Mouse (Mus musculus): ENCODE data around the gene Lrwd1. TPM values are rescaled to one million over a fixed set of nuclear protein-coding genes. Genes with fewer than 3 reads are reported as not detected.

Gene Lrwd1
- total and polyA plus RNA-seq, 2 experiments from 2014 or later: 16.8 to 35.8 TPM

DNA sequence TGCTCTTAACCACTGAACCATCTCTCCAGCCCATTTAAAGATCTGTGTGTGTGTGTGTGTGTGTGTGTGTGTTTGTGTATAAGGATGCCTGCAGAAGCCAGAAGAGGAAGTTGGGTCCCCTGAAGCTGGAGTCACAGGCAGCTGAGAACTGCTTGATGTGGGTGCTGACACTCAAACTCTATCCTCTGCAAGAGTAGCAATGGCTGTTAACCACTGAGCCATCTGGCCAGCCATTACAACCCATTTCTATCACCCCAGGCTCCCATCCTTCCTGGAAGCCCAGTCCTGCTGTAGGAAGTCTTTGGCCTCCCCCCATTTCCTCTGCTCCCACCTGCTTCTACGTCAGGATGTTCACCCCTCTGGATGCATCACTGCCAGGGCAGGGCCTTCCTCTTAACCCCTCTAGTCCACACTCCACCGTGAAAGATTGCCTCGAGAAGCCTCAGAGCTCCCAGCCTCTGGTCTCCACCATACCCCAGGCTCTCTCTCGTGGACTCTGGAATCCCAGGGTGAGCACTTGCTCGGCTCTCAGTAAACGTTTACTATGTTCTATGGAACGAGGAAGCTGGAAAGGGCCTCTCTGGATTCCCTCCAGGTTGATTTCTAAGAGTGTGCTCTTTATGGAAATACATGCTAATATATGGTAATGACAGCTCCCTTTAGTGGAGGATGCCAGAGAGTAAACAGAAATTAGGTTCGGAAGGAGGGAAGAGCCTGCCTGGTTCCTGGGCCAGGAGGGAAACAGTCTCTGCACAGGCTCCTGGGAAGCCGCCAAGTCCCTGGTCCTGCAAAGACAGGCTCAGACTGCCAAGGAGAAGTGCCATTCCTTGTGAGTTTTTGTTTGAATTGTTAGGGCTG, 38.0 kb upstream of the Lrwd1 start:
- ATAC-seq: no peak
- no peak overlapping the region for H3K9ac ChIP-seq (replicated peaks; ENCODE audit: low read length)
- no peak overlapping the region for H3K4me3 ChIP-seq (ENCODE audit: low read length)
- H3K27ac ChIP-seq: peak overlapping the region; percentile 26; the same call in 1 of the 2 replicates
- WGBS: 23% methylated on average over 9 of the region's 9 CpGs
- DNase-seq (ENCODE audit: low spot score): peak; percentile 79
- no peak overlapping the region for H3K4me2 ChIP-seq (ENCODE audit: low read depth, low read length)
- H3K9me3 ChIP-seq (ENCODE audit: low read length): no peaks in the 10 kb centered on the region
- H3K36me3 ChIP-seq (ENCODE audit: insufficient read depth, low read length): peaks cover 12% of the 10 kb centered on the region
- TF ChIP-seq CTCF (IDR thresholded peaks at IDR 0.05; ENCODE audit: low read depth): no peak
- peaks cover 4% of the 10 kb centered on the region; the same call in 1 of the 2 replicates for H3K4me1 ChIP-seq (ENCODE audit: insufficient read depth, low read length)
- H3K27me3 ChIP-seq (ENCODE audit: insufficient read depth, low read length): no peaks in the 10 kb centered on the region

- Histone ChIP-seq H3K27me3 (ENCODE audit: insufficient read depth, low read length) (no peaks in the 10 kb centered on the region), H3K27ac (no peak overlapping the region), H3K9me3 (ENCODE audit: low read length) (no peaks in the 10 kb centered on the region), H3K9ac (replicated peaks; ENCODE audit: low read length) (no peak overlapping the region), H3K4me3 (ENCODE audit: low read length) (no peak overlapping the region), H3K4me2 (ENCODE audit: low read depth, low read length) (no peak overlapping the region), H3K4me1 (ENCODE audit: insufficient read depth, low read length) (peaks cover 4% of the 10 kb centered on the region; the same call in 1 of the 2 replicates), H3K36me3 (ENCODE audit: insufficient read depth, low read length) (0 out of 2 replicates have a peak, but pooled peaks cover 4% of the 10 kb centered on the region)
- 82% methylated on average over 9 of the region's 9 CpGs for WGBS
- no peak for TF ChIP-seq CTCF (IDR thresholded peaks at IDR 0.05; ENCODE audit: low read depth)
- ATAC-seq: no peak
- DNase-seq (ENCODE audit: low spot score): no peak
These were observed 37.1 kb upstream of the Lrwd1 start for GRCm38 (mm10) chr5:136172939-136173338.

- Histone ChIP-seq H3K27ac (peak overlapping the region; percentile 83), H3K4me2 (ENCODE audit: low read depth, low read length) (peak overlapping the region; percentile 90), H3K4me1 (ENCODE audit: insufficient read depth, low read length) (peaks cover 4% of the 10 kb centered on the region; the same call in 1 of the 2 replicates), H3K9ac (replicated peaks; ENCODE audit: low read length) (peak overlapping the region; percentile 69; the same call in 1 of the 2 replicates), H3K4me3 (ENCODE audit: low read length) (peak overlapping the region; percentile 59), H3K36me3 (ENCODE audit: insufficient read depth, low read length) (no peaks in the 10 kb centered on the region), H3K9me3 (ENCODE audit: low read length) (no peaks in the 10 kb centered on the region), H3K27me3 (ENCODE audit: insufficient read depth, low read length) (no peaks in the 10 kb centered on the region)
- 27% methylated on average over 17 of the region's 17 CpGs for WGBS
- TF ChIP-seq CTCF (IDR thresholded peaks at IDR 0.05; ENCODE audit: low read depth): no peak
- ATAC-seq: 0 out of 2 replicates have a peak, but pooled peaks have one; percentile 6
- peak; percentile 16 for DNase-seq (ENCODE audit: low spot score)
These were observed 35.8 kb upstream of the Lrwd1 start for GRCm38 (mm10) chr5:136171363-136172341.

DNA sequence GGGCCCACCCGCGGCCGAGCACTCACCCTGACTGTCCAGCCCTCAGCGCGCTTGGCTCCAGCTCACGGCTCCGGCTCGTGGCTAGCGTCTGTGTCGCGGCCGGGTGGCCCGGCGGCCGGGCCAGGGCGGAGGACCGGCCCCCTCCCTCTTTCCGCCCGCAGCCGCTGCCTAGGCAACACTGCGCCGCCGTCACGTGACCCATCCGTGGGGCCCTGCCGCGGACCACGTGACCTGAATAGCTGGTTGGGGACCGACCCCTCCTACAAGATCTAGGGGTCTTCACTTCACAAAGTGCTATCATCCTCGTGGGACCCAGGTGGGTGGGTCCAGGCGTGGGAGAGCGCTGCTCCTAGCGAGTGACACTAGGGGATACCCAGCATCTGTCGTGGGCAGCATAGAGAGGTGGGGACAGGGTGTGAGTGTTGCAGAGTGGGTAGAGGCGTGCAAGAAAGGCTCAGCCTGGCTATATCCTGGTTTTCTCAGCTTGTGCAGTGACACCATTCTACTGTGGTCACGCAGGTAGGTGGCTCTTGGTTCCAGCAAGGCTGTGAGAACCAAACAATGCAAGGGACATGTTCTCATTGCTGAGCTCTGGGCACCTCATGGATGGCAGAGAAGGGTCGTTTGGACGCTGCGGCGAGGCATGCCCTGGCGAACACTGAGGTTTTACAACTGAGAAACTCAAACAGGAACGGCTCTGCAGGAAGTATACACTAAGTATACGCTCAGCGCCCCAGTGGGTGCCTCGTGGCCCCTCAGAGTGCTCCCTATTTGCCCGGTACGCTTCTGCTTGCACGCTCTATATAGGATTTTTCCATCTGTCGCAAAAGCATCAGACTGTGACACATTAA, 34.9 kb upstream of the Lrwd1 start, which contains the start of gene Orai2:
TSS of gene Orai2 (minus strand) at position 202 of the 851 bp plus-strand sequence.
- Histone ChIP-seq H3K4me2 (ENCODE audit: low read depth, low read length) (peak within 1 kb of the TSS; percentile 90), H3K27ac (peak within 1 kb of the TSS; percentile 83), H3K27me3 (ENCODE audit: insufficient read depth, low read length) (no peaks in the 10 kb centered on the region), H3K9ac (replicated peaks; ENCODE audit: low read length) (peak within 1 kb of the TSS; percentile 69), H3K4me3 (ENCODE audit: low read length) (peak within 1 kb of the TSS; percentile 59), H3K4me1 (ENCODE audit: insufficient read depth, low read length) (peaks cover 4% of the 10 kb centered on the region; the same call in 1 of the 2 replicates), H3K9me3 (ENCODE audit: low read length) (no peaks in the 10 kb centered on the region), H3K36me3 (ENCODE audit: insufficient read depth, low read length) (no peaks in the 10 kb centered on the region)
- peak; percentile 91 for DNase-seq (ENCODE audit: low spot score)
- TF ChIP-seq CTCF (IDR thresholded peaks at IDR 0.05; ENCODE audit: low read depth): no peak
- WGBS: 2% methylated on average over 45 of the region's 49 CpGs
- peak; percentile 89 for ATAC-seq

- H3K4me3 ChIP-seq (ENCODE audit: low read length): peak overlapping the region; percentile 59
- peak overlapping the region; percentile 90 for H3K4me2 ChIP-seq (ENCODE audit: low read depth, low read length)
- no peaks in the 10 kb centered on the region for H3K36me3 ChIP-seq (ENCODE audit: insufficient read depth, low read length)
- H3K9ac ChIP-seq (replicated peaks; ENCODE audit: low read length): peak overlapping the region; percentile 69
- 0 out of 2 replicates have a peak, but pooled peaks have one; percentile 20 for TF ChIP-seq CTCF (IDR thresholded peaks at IDR 0.05; ENCODE audit: low read depth)
- H3K27me3 ChIP-seq (ENCODE audit: insufficient read depth, low read length): no peaks in the 10 kb centered on the region
- peak overlapping the region; percentile 83 for H3K27ac ChIP-seq
- WGBS: 9% methylated on average over 14 of the region's 15 CpGs
- ATAC-seq: peak; percentile 61; the same call in 1 of the 2 replicates
- DNase-seq (ENCODE audit: low spot score): peak; percentile 56
- no peaks in the 10 kb centered on the region for H3K9me3 ChIP-seq (ENCODE audit: low read length)
- H3K4me1 ChIP-seq (ENCODE audit: insufficient read depth, low read length): peaks cover 4% of the 10 kb centered on the region; the same call in 1 of the 2 replicates
These were observed 34.0 kb upstream of the Lrwd1 start for GRCm38 (mm10) chr5:136169626-136170511.
